Mouse (Mus musculus) macrophage (primary cell): ENCODE measurements around the gene Syngr3. TPM values are rescaled to one million over a fixed set of nuclear protein-coding genes. Genes with fewer than 3 reads are reported as not detected.
A peak's percentile ranks its signal among the peaks of the same experiment; 100 is the strongest.
"Not testable (repeated sequence)": the region's sequence is repeated elsewhere in the genome, so short reads cannot be mapped to it uniquely, and the experiment has no call there.

Experiments
- H3K27ac ChIP-seq: fragments of 350-480 bp; formaldehyde crosslinking; 2 replicates; pipeline ENCODE4 v1.9.0; 2021
- H3K36me3 ChIP-seq: fragments of 350-480 bp; formaldehyde crosslinking; 2 replicates; pipeline ENCODE4 v1.9.0; 2021; ENCODE audit errors: inconsistent target
- H3K4me3 ChIP-seq: fragments of 350-480 bp; formaldehyde crosslinking; 2 replicates; pipeline ENCODE4 v1.9.0; 2021; ENCODE audit errors: inconsistent target
- H3K79me2 ChIP-seq: fragments of 350-480 bp; formaldehyde crosslinking; 2 replicates; pipeline ENCODE4 v1.9.0; 2021; ENCODE audit errors: inconsistent target
- WGBS: methylation state at CpG from one replicate; pipeline ENCODE4 v1.1.7; 2026; ENCODE audit warnings: inconsistent platforms; ENCODE audit not compliant: missing documents; 5-methylcytosine and 5-hydroxymethylcytosine counted together
- polyA plus RNA-seq: library from polyadenylated mRNA; stranded (reverse); fragments of 250-400 nt; gene quantifications from 3 replicates; pipeline ENCODE4 v1.2.4, GENCODE M21; 2018; ENCODE audit warnings: inconsistent platforms

Gene Syngr3
- polyA plus RNA-seq, 1 experiment from 2014 or later: 0.19 TPM

DNA sequence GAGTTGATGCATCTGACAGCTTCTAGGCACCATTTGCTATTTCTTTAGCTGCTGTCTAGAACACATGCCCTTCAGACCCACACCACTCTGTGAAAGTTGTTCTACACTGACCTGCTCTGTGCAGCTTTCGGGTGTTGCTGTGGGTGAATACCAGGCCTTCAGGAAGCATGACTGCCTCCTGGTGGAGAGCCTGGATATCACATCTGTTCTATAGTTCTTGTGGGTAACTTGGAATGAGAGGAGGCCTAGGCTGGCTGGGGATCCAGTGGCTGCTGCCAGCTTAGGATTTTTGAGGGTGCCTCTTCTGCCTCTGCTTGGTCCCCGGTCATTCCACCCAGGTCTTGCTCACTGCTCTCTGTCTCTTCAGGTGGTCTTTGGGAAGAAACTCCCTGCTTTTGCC lies 13.6 kb downstream of the Syngr3 start:
- Histone ChIP-seq H3K27ac (no peak overlapping the region), H3K4me3 (no peak overlapping the region), H3K79me2 (peaks cover 53% of the 10 kb centered on the region), H3K36me3 (peaks cover 33% of the 10 kb centered on the region)
- 83% methylated on average over 2 of the region's 2 CpGs for WGBS

DNA sequence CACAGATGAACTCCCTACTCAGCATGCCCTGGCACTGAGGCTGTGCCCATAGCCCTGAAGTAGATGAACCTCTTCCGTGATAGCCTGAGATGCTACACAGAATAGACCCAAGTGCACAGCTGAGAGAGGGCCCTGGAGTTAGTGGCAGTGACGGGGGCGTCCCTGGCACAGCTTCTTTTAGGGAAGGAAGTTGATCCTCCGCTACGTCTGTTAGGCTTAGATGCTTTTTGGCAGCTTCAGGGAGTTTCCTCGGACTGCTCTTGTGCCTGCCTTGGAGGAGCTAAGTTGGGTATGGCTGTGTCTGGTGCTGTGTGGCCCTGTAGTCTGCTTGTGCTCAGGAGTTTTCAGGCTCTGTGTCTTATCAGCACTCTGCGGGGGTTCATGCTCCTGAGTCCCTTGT lies 15.5 kb downstream of the Syngr3 start:
- Histone ChIP-seq H3K36me3 (peaks cover 14% of the 10 kb centered on the region), H3K79me2 (peaks cover 66% of the 10 kb centered on the region), H3K27ac (no peak overlapping the region), H3K4me3 (no peak overlapping the region)
- WGBS: 39% methylated on average over 7 of the region's 7 CpGs

GRCm38 (mm10) chr17:24672141-24672540 lies 17.6 kb downstream of the Syngr3 start:
- 13% methylated on average over 5 of the region's 5 CpGs for WGBS
- no peak overlapping the region for H3K4me3 ChIP-seq
- peaks cover 66% of the 10 kb centered on the region for H3K79me2 ChIP-seq
- peaks cover 4% of the 10 kb centered on the region for H3K36me3 ChIP-seq
- H3K27ac ChIP-seq: no peak overlapping the region

DNA sequence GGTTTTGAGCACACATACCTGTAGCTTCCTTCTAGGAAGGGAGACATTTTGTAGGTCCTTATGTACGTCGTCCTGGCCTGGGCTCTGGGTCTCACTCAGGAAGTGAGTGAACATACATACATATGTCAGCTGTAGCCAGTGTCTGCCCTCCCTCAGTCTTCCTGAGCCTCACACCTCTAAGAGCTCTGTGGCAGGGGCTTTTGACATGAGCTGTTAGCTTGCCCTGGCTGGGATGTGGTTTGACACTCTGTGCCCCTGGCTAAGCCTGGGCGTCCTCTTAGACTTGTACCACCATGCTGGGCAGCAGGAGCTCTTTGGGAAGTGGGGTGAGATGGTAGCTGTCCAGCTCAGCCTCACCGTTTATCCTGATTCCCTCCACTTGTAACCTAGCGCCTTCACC lies 18.4 kb downstream of the Syngr3 start:
- Histone ChIP-seq H3K79me2 (peaks cover 64% of the 10 kb centered on the region), H3K36me3 (no peaks in the 10 kb centered on the region), H3K4me3 (no peak overlapping the region), H3K27ac (no peak overlapping the region)
- 70% methylated on average over 5 of the region's 5 CpGs for WGBS

GRCm38 (mm10) chr17:24670246-24670844 lies 19.4 kb downstream of the Syngr3 start:
- Histone ChIP-seq H3K79me2 (peaks cover 54% of the 10 kb centered on the region), H3K36me3 (no peaks in the 10 kb centered on the region), H3K4me3 (peak overlapping the region; percentile 59), H3K27ac (no peak overlapping the region)
- WGBS: 9% methylated on average over 8 of the region's 8 CpGs

DNA sequence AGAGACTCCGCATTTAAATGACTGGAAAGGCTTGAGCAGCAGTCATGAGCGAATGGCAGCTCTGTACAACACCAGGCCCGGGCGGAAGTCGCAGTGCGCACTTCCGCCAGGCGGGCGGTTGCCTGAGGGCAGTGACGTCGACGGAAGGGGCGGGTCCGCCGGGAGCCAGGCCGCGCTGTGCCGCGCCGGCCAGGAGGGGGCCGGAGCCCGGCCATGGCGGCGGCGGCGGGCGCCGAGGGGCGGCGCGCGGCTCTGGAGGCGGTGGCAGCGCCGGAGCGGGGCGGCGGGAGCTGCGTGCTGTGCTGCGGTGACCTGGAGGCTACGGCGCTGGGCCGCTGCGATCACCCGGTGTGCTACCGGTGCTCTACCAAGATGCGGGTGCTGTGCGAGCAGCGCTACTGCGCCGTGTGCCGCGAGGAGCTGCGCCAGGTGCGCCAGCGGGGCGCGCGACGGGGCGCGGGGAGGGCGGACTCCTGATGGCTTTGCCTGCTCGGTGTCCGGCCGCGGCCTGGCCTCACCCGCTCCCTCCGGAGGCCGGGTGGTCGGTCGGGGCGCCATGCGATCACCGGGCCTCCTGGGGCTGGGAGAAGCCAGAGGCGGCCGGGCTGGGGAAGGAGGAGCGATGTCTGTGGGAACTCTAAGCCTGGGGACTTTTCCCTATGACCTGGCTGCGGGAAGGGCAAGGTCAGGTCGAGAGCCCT lies 20.1 kb downstream of the Syngr3 start, which contains the start of gene Zfp598:
Gene Zfp598 (plus strand): TSS at position 143 of the 701 bp plus-strand sequence.
- peaks cover 47% of the 10 kb centered on the region for H3K79me2 ChIP-seq
- WGBS: under 1% methylated on average over 69 of the region's 80 CpGs
- peak within 1 kb of the TSS; percentile 28; the same call in 1 of the 2 replicates for H3K27ac ChIP-seq
- peak within 1 kb of the TSS; percentile 59 for H3K4me3 ChIP-seq
- H3K36me3 ChIP-seq: no peaks in the 10 kb centered on the region

GRCm38 (mm10) chr17:24669214-24669544 lies 20.6 kb downstream of the Syngr3 start:
- WGBS: 11% methylated on average over 15 of the region's 15 CpGs
- Histone ChIP-seq H3K27ac (peak overlapping the region; percentile 28; the same call in 1 of the 2 replicates), H3K4me3 (peak overlapping the region; percentile 49)

GRCm38 (mm10) chr17:24667416-24667815 lies 22.3 kb downstream of the Syngr3 start:
- 21% methylated on average over 6 of the region's 6 CpGs for whole genome bisulfite sequencing
- H3K79me2 ChIP-seq: peaks cover 25% of the 10 kb centered on the region

More at GRCm38 (mm10) chr17:24669214-24669544, 20.6 kb downstream of the Syngr3 start:
- H3K79me2 ChIP-seq: peaks cover 42% of the 10 kb centered on the region
- not testable (repeated sequence) for H3K36me3 ChIP-seq

GRCm38 (mm10) chr17:24667011-24667410 lies 22.7 kb downstream of the Syngr3 start:
- not testable (repeated sequence) for H3K27ac ChIP-seq, H3K4me3 ChIP-seq, H3K36me3 ChIP-seq
- H3K79me2 ChIP-seq: peaks cover 21% of the 10 kb centered on the region
- WGBS: 84% methylated on average over 6 of the region's 7 CpGs

More at GRCm38 (mm10) chr17:24667416-24667815, 22.3 kb downstream of the Syngr3 start:
- Histone ChIP-seq H3K4me3 (no peak overlapping the region), H3K27ac (no peak overlapping the region), H3K36me3 (no peaks in the 10 kb centered on the region)

DNA sequence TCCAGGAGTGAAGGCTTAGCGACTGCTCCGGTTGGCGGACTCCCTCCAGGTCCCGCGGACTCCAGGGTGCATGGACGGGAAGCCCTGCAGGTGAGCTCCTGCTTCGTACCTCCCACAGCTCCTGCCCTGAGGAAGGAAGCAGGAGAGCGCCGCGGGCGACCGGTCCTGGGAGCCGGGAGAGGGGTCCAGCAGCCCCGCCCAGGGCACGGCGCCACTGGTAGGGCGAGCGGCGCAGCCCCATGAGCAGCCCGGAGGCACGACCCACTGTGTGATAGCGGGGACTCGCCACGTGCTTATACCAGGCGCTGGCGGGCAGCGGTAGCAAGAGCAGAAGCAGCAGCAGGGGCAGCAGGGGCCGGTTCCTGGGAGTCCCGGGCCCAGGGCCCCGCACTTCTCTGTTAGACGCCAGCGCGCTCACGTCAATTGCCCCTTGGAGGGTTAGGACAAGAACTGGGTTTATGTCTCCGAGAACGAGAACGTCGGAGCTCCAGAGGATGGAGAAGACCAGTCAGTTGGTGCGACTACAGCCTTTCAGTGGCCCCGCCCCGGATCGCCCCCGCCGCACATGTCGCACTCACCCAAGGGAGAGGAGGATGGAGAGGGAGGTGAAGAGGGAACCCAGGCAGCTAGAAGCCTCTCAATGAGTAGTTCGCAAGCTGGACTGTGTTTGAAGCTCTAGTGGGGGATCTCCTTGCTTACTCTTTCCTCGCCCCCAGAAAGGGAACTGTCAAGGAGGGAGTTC lies 31.6 kb downstream of the Syngr3 start, which contains the start of gene Npw:
Gene Npw (minus strand): TSS at position 441 of the 742 bp plus-strand sequence.
- H3K36me3 ChIP-seq: no peaks in the 10 kb centered on the region
- no peak within 1 kb of the TSS for H3K4me3 ChIP-seq
- H3K27ac ChIP-seq: no peak within 1 kb of the TSS
- 7% methylated on average over 47 of the region's 47 CpGs for WGBS
- no peaks in the 10 kb centered on the region for H3K79me2 ChIP-seq

DNA sequence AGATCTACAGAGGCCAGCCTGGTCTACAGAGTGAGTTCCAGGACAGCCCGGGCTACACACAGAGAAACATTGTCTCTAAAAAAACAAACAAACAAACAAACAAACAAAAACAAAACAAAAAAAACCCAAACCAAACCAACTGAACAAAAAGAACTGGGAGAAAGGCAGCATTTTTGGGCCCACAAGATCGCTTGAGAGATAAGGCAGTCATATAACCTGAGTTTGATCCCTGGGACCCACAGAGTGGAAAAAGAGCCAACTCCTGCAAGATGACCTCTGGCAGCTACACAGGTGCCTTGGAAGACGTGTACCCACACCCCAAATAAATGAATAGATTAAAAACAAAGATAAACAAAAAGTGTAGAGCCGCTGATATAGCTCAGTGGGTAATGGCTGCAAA lies 34.8 kb downstream of the Syngr3 start:
- H3K4me3 ChIP-seq: no peak overlapping the region
- H3K36me3 ChIP-seq: no peaks in the 10 kb centered on the region
- WGBS: 76% methylated on average over 4 of the region's 4 CpGs
- no peaks in the 10 kb centered on the region for H3K79me2 ChIP-seq
- no peak overlapping the region for H3K27ac ChIP-seq

- Histone ChIP-seq H3K27ac (no peak overlapping the region), H3K79me2 (no peaks in the 10 kb centered on the region), H3K4me3 (no peak overlapping the region), H3K36me3 (no peaks in the 10 kb centered on the region)
- WGBS: 9% methylated on average over 19 of the region's 19 CpGs
Measured at GRCm38 (mm10) chr17:24653967-24654710, 35.6 kb downstream of the Syngr3 start.

DNA sequence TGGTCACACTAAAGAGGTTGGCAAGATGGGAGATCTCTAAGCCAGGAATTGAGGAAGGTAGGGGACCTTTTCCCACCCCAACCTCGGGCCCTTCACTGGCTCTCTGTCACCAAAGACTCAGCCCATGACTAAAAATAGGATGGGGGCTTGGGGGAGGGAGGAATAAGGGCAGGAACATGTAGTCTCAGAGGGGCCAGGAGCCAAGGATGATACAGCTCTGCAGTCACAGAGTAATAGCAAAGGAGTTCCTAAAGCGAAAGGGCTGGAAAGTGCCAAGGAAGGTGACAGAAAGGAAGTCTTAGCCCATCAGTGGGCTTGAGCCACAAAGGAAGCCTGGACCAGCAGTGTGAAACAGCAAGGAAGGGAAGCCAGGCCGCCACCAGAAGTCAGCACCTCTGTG lies 37.9 kb downstream of the Syngr3 start:
- no peak overlapping the region for H3K27ac ChIP-seq
- 21% methylated on average over 3 of the region's 3 CpGs for WGBS
- H3K4me3 ChIP-seq: no peak overlapping the region
- no peaks in the 10 kb centered on the region for H3K36me3 ChIP-seq
- no peaks in the 10 kb centered on the region for H3K79me2 ChIP-seq

- Histone ChIP-seq H3K36me3 (no peaks in the 10 kb centered on the region), H3K79me2 (no peaks in the 10 kb centered on the region), H3K4me3 (no peak overlapping the region), H3K27ac (no peak overlapping the region)
- 92% methylated on average over 4 of the region's 4 CpGs for WGBS
Measured at GRCm38 (mm10) chr17:24650766-24651165, 39.0 kb downstream of the Syngr3 start.
